Mouse (Mus musculus) embryo, embryonic 11.5 days (tissue): ENCODE measurements around the gene Mblac2.
A peak's percentile ranks its signal among the peaks of the same experiment; 100 is the strongest.

Experiments used
- DNase-seq: peaks from one replicate; pipeline ENCODE4 v3.0.0-alpha.2; 2012; ENCODE audit warnings: low read depth, low spot score

The Mblac2 gene

GRCm38 (mm10) chr13:81736606-81737005 is 25.5 kb downstream of the Mblac2 start:
- no peak for DNase-seq

GRCm38 (mm10) chr13:81740898-81741297 is 29.8 kb downstream of the Mblac2 start:
- DNase-seq = no peak

GRCm38 (mm10) chr13:81743391-81744091 is 32.4 kb downstream of the Mblac2 start:
- no peak for DNase-seq

- no peak for DNase-seq
Observed at GRCm38 (mm10) chr13:81744092-81744396, 32.9 kb downstream of the Mblac2 start.

- DNase-seq = no peak
Observed at GRCm38 (mm10) chr13:81754878-81755277, 43.7 kb downstream of the Mblac2 start.

- no peak for DNase-seq
Observed at GRCm38 (mm10) chr13:81755324-81755723, 44.2 kb downstream of the Mblac2 start.

GRCm38 (mm10) chr13:81757058-81757660 is 46.0 kb downstream of the Mblac2 start:
- DNase-seq = no peak

GRCm38 (mm10) chr13:81760379-81760778 is 49.2 kb downstream of the Mblac2 start:
- no peak for DNase-seq

GRCm38 (mm10) chr13:81761566-81762186 is 50.5 kb downstream of the Mblac2 start:
- peak; percentile 43 for DNase-seq

- no peak for DNase-seq
Observed at GRCm38 (mm10) chr13:81764173-81764572, 53.0 kb downstream of the Mblac2 start.

- DNase-seq = no peak
Observed at GRCm38 (mm10) chr13:81767038-81767659, 56.0 kb downstream of the Mblac2 start.

- DNase-seq = no peak
Observed at GRCm38 (mm10) chr13:81776217-81776616, 65.1 kb downstream of the Mblac2 start.

GRCm38 (mm10) chr13:81782475-81782874 is 71.3 kb downstream of the Mblac2 start:
- no peak for DNase-seq

- peak; percentile 94 for DNase-seq
Observed at GRCm38 (mm10) chr13:81782971-81783404, 71.8 kb downstream of the Mblac2 start, which contains the start of gene Cetn3. TSS of gene Cetn3 (plus strand) at chr13:81783077.

GRCm38 (mm10) chr13:81783405-81784342 is 72.5 kb downstream of the Mblac2 start:
- DNase-seq = peak; percentile 93

- DNase-seq = no peak
Observed at GRCm38 (mm10) chr13:81785766-81786480, 74.8 kb downstream of the Mblac2 start.

- DNase-seq = no peak
Observed at GRCm38 (mm10) chr13:81790160-81790559, 79.0 kb downstream of the Mblac2 start.

GRCm38 (mm10) chr13:81791861-81792260 is 80.7 kb downstream of the Mblac2 start:
- DNase-seq = no peak

GRCm38 (mm10) chr13:81793850-81794249 is 82.7 kb downstream of the Mblac2 start:
- DNase-seq = no peak

- no peak for DNase-seq
Observed at GRCm38 (mm10) chr13:81801121-81801520, 90.0 kb downstream of the Mblac2 start.
